Mouse (Mus musculus) ES-E14 (cell line): ENCODE measurements around the gene Rmnd1. TPM values are rescaled to one million over a fixed set of nuclear protein-coding genes. Genes with fewer than 3 reads are reported as not detected.
"Not testable (repeated sequence)": the region's sequence is repeated elsewhere in the genome, so short reads cannot be mapped to it uniquely, and the experiment has no call there.

Experiments
- DNase-seq: peaks from one replicate; pipeline ENCODE4 v3.0.0-alpha.2; 2013; ENCODE audit warnings: low read depth, low spot score
- H3K27ac ChIP-seq: 2 replicates; pipeline ENCODE4 v1.5.1; 2012; ENCODE audit warnings: low read depth, mild to moderate bottlenecking, low read length, moderate library complexity, mixed read lengths; ENCODE audit not compliant: poor library complexity, insufficient read depth, severe bottlenecking
- H3K36me3 ChIP-seq: 2 replicates; pipeline ENCODE4 v1.6.1; 2012; ENCODE audit warnings: mild to moderate bottlenecking, low read length, moderate library complexity, mixed read lengths; ENCODE audit not compliant: control insufficient read depth, poor library complexity, insufficient read depth, severe bottlenecking
- H3K4me1 ChIP-seq, 2 experiments: fragments of 150-350 bp in 1 of 2; sonication (generic) in 1 of 2; 2 replicates each; pipeline ENCODE4 v1.6.1; 2012; ENCODE audit warnings: low read length in 2 of 2, mild to moderate bottlenecking in 1 of 2, mixed read lengths in 1 of 2; ENCODE audit not compliant: control insufficient read depth in 2 of 2, insufficient read depth in 2 of 2, poor library complexity in 1 of 2
- H3K4me3 ChIP-seq, 2 experiments: fragments of 150-350 bp in 1 of 2; sonication (generic) in 1 of 2; 2 replicates each; pipeline ENCODE4 v1.5.1; 2012; ENCODE audit warnings: low read length in 2 of 2, low read depth in 1 of 2, mild to moderate bottlenecking in 1 of 2, mixed read lengths in 1 of 2; ENCODE audit not compliant: insufficient read depth in 1 of 2, poor library complexity in 1 of 2, severe bottlenecking in 1 of 2
- H3K9ac ChIP-seq: 2 replicates; pipeline ENCODE4 v1.6.1; 2012; ENCODE audit warnings: low read depth, mild to moderate bottlenecking, low read length, mixed read lengths; ENCODE audit not compliant: poor library complexity, insufficient read depth, severe bottlenecking
- H3K9me3 ChIP-seq: fragments of 150-350 bp; sonication (generic); 2 replicates; pipeline ENCODE4 v1.6.1; 2012; ENCODE audit warnings: low read depth, mild to moderate bottlenecking, low read length; ENCODE audit not compliant: control insufficient read depth, insufficient read depth
- CHD2 ChIP-seq: IDR thresholded peaks from 2 replicates; pipeline ENCODE4 v1.6.1; 2014; ENCODE audit warnings: mild to moderate bottlenecking, low read depth, low read length, inconsistent platforms
- HCFC1 ChIP-seq: IDR thresholded peaks from 2 replicates; pipeline ENCODE4 v1.6.1; 2012; ENCODE audit warnings: low read length, inconsistent platforms, borderline replicate concordance; ENCODE audit not compliant: insufficient read depth
- MAFK ChIP-seq: IDR thresholded peaks from 2 replicates; pipeline ENCODE4 v1.6.1; 2014; ENCODE audit warnings: mild to moderate bottlenecking, low read depth, low read length, inconsistent platforms; ENCODE audit not compliant: insufficient read depth
- ZC3H11A ChIP-seq: IDR thresholded peaks from 2 replicates; pipeline ENCODE4 v1.6.1; 2012; ENCODE audit warnings: low read depth, mild to moderate bottlenecking, inconsistent platforms, low read length, borderline replicate concordance
- ZNF384 ChIP-seq: IDR thresholded peaks from 2 replicates; pipeline ENCODE4 v1.6.1; 2012; ENCODE audit warnings: low read depth, low read length, inconsistent platforms
- in situ Hi-C, 2 experiments: fragments of 600-800 bp; cut with MboI; formaldehyde crosslinking; loops; one replicate each; pipeline ENCODE4 v1.15.1; 2025; ENCODE audit warnings: low sequenced_read_pairs in 2 of 2, inconsistent platforms in 1 of 2; ENCODE audit not compliant: unreplicated experiment in 2 of 2
- total RNA-seq: library from RNA; depleted of rRNA; stranded (reverse); fragments of 300-350 nt; gene quantifications from 2 replicates; pipeline ENCODE4 v1.2.3, GENCODE M21; 2012

The Rmnd1 gene
- total RNA-seq, 1 experiment = 31.8 TPM

DNA sequence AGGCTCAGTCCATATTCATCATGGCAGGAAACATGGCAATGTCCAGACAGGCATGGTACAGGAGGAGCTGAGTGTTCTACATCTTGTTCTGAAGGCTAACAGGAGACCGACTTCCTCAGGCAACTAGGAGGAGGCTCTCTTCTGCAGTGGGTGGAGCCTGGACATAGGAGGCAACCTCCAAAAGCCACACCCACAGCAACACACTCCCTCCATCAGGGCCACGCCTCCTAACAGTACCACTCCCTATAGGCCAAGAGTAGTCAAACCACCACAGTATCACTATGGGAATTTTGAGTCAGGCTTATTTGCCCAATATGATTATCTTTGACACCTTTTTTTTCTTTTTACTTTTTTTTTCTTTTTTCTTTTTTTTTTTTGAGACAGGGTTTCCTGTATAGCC, 28.0 kb upstream of the Rmnd1 start:
- DNase-seq = no peak
- H3K36me3 ChIP-seq = peaks cover 5% of the 10 kb centered on the region; the same call in 1 of the 2 replicates
- peaks cover 0 to 2% of the 10 kb centered on the region in 2 experiments; a peak in 1 of 4 replicates for H3K4me1 ChIP-seq
- no peaks in the 10 kb centered on the region for H3K9me3 ChIP-seq
- H3K27ac ChIP-seq = no peak overlapping the region
- no peak overlapping the region for H3K9ac ChIP-seq
- TF ChIP-seq MAFK = no peak
- TF ChIP-seq HCFC1 = no peak
- 0 out of 2 replicates have a peak, but pooled peaks have one; percentile 44 for TF ChIP-seq ZNF384
- in situ Hi-C loops = no loop called here
- H3K4me3 ChIP-seq = no peak overlapping the region

DNA sequence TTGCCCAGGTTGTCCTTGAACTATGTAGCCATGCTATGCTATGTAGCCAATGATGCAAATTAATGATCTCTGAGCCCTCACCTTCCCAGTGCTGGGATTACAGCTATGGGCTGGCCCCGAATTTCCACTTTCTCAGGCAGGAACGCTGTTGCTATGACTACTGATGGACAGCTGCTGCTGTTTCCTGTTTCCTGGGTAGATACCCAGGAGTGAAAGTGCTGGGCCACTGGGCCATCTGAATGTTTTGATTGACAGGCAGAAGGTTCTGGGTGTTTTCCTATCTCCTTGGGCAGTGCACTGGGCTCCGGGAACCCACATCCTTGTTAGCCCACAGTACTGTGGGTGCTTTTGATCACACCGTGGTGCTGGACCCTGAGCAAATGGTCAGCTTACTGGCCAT, 24.2 kb upstream of the Rmnd1 start:
- Histone ChIP-seq H3K9me3 (no peaks in the 10 kb centered on the region), H3K4me1 (no peaks in the 10 kb centered on the region), H3K27ac (no peak overlapping the region), H3K36me3 (peaks cover 26% of the 10 kb centered on the region), H3K4me3 (no peak overlapping the region), H3K9ac (no peak overlapping the region)
- DNase-seq = no peak
- in situ Hi-C loops = no loop called here
- TF ChIP-seq CHD2 = no peak
- no peak for TF ChIP-seq HCFC1
- TF ChIP-seq MAFK = no peak
- no peak for TF ChIP-seq ZC3H11A
- no peak for TF ChIP-seq ZNF384

DNA sequence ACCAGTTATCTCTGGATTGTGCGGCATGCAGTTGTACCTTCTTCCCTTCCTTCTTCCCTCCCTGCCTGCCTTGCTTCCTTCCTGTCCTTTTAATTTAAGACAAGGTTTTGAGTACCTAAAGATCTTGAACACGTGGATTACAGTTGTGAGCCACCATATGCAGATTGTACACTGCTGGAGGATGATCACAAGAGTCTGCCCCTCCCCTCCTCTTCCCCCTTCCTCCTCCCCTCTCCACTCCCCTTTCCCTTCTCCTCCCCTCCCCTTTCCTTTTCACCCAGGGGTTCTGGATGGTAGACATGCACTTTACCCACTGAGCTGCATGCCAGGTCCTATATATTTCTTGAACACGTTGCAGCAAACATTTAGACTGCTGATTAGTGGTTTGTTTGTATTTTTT, 3.2 kb upstream of the Rmnd1 start:
- in situ Hi-C loops = no loop called here
- H3K9ac ChIP-seq = no peak overlapping the region; the same call in 1 of the 2 replicates
- H3K4me3 ChIP-seq = no peak overlapping the region
- H3K36me3 ChIP-seq = peaks cover 17% of the 10 kb centered on the region
- H3K4me1 ChIP-seq = peaks cover 10 to 16% of the 10 kb centered on the region in 2 experiments
- TF ChIP-seq HCFC1 = no peak
- TF ChIP-seq ZC3H11A = no peak
- TF ChIP-seq ZNF384 = no peak
- no peak for TF ChIP-seq MAFK
- TF ChIP-seq CHD2 = no peak
- no peak overlapping the region for H3K27ac ChIP-seq
- no peak for DNase-seq
- no peaks in the 10 kb centered on the region for H3K9me3 ChIP-seq

DNA sequence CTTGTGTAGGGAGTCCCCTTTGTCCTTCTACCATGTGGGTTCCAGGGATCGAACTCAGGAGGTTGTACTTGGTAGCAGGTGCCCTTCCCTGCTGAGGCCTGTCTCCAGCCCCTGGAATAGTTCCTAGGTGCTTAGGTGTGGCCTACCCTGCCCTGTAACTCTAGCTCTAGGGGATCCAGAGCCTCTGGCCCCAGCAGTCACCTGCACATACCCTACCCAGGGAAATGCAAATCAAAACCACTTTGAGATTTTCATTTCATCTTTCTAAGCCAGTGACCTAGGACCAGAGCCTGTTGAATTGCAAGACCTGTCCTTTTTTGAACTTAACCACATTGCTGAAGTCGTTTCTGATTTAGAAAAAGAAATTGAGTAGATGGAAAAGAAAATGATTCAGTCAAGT, 1.7 kb upstream of the Rmnd1 start:
- not testable (repeated sequence) for DNase-seq, H3K4me3 ChIP-seq

DNA sequence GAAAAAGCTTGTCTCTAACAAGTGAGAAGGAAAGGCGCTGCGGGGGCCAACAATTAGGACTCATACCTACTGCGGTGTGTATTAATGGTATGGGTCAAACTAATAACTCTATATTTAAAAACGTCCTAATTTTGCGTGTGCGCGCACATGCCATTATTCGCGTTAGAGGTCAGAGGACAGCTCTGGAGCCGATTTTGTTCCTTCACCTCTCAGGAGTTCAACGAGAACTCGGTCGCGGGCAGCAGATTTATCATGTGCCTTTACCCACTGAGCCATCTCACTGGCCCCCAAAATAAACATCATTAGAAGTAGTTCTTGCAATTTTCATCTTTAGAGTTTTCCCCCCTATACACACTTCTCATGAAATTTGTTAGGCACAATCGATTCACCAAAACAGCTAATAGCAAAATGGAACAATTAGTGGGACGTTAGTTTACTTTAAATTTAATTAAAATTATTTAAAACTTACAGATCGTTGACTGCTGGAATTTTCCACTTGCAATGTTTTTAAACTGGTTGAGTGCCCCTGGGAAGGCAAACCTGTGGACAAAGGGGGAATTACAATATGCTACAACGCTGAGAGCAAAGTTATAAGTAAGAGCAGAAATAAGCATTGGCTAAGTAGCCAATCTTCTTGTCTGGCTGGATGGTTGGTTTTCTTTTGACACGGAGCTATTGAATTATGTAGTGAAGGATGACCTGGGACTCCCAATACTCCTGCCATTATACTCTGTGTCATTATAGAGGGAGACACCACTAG, 988 bp upstream of the Rmnd1 start:
- in situ Hi-C loops = no loop called here
- Histone ChIP-seq H3K4me1 (peaks cover 13 to 16% of the 10 kb centered on the region in 2 experiments), H3K9ac (peak overlapping the region; percentile 80), H3K36me3 (peaks cover 10% of the 10 kb centered on the region), H3K9me3 (no peaks in the 10 kb centered on the region), H3K4me3 (peak overlapping the region; percentile 76 to 78), H3K27ac (peak overlapping the region; percentile 82; the same call in 1 of the 2 replicates)
- TF ChIP-seq ZNF384 = no peak
- no peak for DNase-seq

More for the DNA sequence above, 1.7 kb upstream of the Rmnd1 start:
- H3K36me3 ChIP-seq = peaks cover 13% of the 10 kb centered on the region
- H3K9ac ChIP-seq, H3K27ac ChIP-seq, H3K9me3 ChIP-seq, in situ Hi-C loops: not testable (repeated sequence)
- peaks cover 13 to 16% of the 10 kb centered on the region in 2 experiments for H3K4me1 ChIP-seq
